Mouse (Mus musculus) heart, embryonic 15.5 days (tissue): Measurements from ENCODE around the gene Insl5. TPM values are rescaled to one million over a fixed set of nuclear protein-coding genes. Genes with fewer than 3 reads are reported as not detected.

ENCODE experiments used
- ATAC-seq: fragments of 200-750 bp; cut with Nextera tagmentation; replicated peaks from 2 replicates; pipeline ENCODE4 v1.8.0; 2017; ENCODE audit warnings: low read depth, moderate TSS enrichment; ENCODE audit not compliant: insufficient number of reproducible peaks, insufficient read depth, low FRiP score
- H3K27ac ChIP-seq: fragments of 300-500 bp; sonication (generic); 2 replicates; pipeline ENCODE4 v1.5.1; 2015; ENCODE audit warnings: mild to moderate bottlenecking, inconsistent platforms
- H3K27me3 ChIP-seq: fragments of 300-500 bp; sonication (generic); 2 replicates; pipeline ENCODE4 v1.6.1; 2015; ENCODE audit warnings: inconsistent platforms
- H3K36me3 ChIP-seq: fragments of 300-500 bp; sonication (generic); 2 replicates; pipeline ENCODE4 v1.6.1; 2015; ENCODE audit warnings: mild to moderate bottlenecking, inconsistent platforms
- H3K4me1 ChIP-seq: fragments of 300-500 bp; sonication (generic); replicated peaks from 2 replicates; pipeline ENCODE4 v1.6.1; 2015; ENCODE audit warnings: inconsistent platforms
- H3K4me2 ChIP-seq: fragments of 300-500 bp; sonication (generic); 2 replicates; pipeline ENCODE4 v1.6.1; 2015; ENCODE audit warnings: inconsistent platforms, mild to moderate bottlenecking, moderate library complexity
- H3K4me3 ChIP-seq: fragments of 300-500 bp; sonication (generic); 2 replicates; pipeline ENCODE4 v1.5.1; 2015; ENCODE audit warnings: mild to moderate bottlenecking, inconsistent platforms
- H3K9ac ChIP-seq: fragments of 300-500 bp; sonication (generic); 2 replicates; pipeline ENCODE4 v1.6.1; 2015; ENCODE audit warnings: mild to moderate bottlenecking, inconsistent platforms
- H3K9me3 ChIP-seq: fragments of 300-500 bp; sonication (generic); replicated peaks from 2 replicates; pipeline ENCODE4 v1.6.1; 2016; ENCODE audit warnings: inconsistent platforms
- WGBS: fragments of 180-500 bp; shearing (Covaris S2); methylation state at CpG from one replicate; pipeline ENCODE4 v1.1.7; 2015; ENCODE audit warnings: mixed read lengths; 5-methylcytosine and 5-hydroxymethylcytosine counted together
- polyA plus RNA-seq: library from polyadenylated mRNA; unstranded; fragments of >200 nt; fragmentation: Nextera tagmentation; extraction: Ambion mirVana; gene quantifications from 2 replicates; pipeline ENCODE4 v1.2.1, GENCODE M21; 2015

Gene Insl5
- polyA plus RNA-seq, result 1.1 TPM in 1 of 2 replicates, not detected in the other

DNA sequence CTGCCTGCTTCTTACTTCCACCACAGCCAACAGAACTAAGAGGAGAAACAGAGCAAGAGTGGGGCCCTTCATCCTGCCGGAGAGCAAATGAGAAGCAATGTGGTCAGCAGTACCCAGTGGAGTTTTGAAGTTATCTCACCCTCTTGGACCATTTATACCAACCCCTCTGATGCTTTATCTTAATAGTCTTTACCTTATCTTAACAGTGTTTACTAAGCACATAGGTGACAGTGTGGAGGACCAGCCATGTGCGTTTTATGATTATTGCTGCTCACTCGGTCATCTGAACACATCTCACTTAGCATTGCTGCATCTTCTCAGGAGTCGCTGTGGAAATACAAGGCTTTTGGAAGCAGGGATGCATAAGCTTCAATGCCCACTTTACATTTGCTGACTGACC is at the start of gene Insl5:
TSS of gene Insl5 (minus strand) at position 222 of the 400 bp plus-strand sequence.
- H3K36me3 ChIP-seq, result no peaks in the 10 kb centered on the region
- 70% methylated on average over 4 of the region's 4 CpGs for WGBS
- no peak within 1 kb of the TSS for H3K27ac ChIP-seq
- H3K4me2 ChIP-seq, result no peak within 1 kb of the TSS
- no peaks in the 10 kb centered on the region for H3K27me3 ChIP-seq
- no peak for ATAC-seq
- H3K9me3 ChIP-seq, result no peaks in the 10 kb centered on the region
- H3K9ac ChIP-seq, result no peak within 1 kb of the TSS
- no peaks in the 10 kb centered on the region for H3K4me1 ChIP-seq
- H3K4me3 ChIP-seq, result no peak within 1 kb of the TSS

DNA sequence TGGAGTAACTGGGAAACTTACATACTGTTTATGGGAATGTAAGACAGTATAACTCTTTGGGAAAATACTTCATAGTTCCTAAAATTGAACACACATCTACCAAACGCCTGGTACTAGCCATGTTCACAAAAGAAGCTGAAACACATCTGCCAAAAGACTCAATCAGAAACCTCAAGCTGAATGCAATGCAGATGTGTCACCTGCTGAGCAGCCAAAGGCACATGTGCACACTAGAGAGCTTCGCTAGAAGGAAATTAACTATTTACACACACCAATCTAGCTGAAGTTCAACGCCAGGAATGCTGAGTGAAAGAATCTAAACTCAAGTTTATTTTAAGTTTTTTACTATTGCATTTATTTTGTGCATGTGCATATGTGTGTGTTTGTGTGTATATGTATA is 44.0 kb upstream of the Insl5 start:
- Histone ChIP-seq H3K4me3 (no peak overlapping the region), H3K27ac (no peak overlapping the region), H3K4me2 (no peak overlapping the region), H3K9ac (no peak overlapping the region), H3K4me1 (no peaks in the 10 kb centered on the region), H3K36me3 (no peaks in the 10 kb centered on the region), H3K27me3 (no peaks in the 10 kb centered on the region), H3K9me3 (no peaks in the 10 kb centered on the region)
- WGBS, result 80% methylated on average over 3 of the region's 3 CpGs
- ATAC-seq, result no peak

GRCm38 (mm10) chr4:103067906-103068655 is 41.4 kb upstream of the Insl5 start:
- 81% methylated on average over 6 of the region's 6 CpGs for WGBS
- no peak overlapping the region for H3K4me3 ChIP-seq
- H3K9me3 ChIP-seq, result no peaks in the 10 kb centered on the region
- H3K36me3 ChIP-seq, result no peaks in the 10 kb centered on the region
- H3K9ac ChIP-seq, result no peak overlapping the region
- no peaks in the 10 kb centered on the region for H3K27me3 ChIP-seq
- no peak for ATAC-seq
- H3K4me2 ChIP-seq, result no peak overlapping the region
- H3K27ac ChIP-seq, result no peak overlapping the region
- no peaks in the 10 kb centered on the region for H3K4me1 ChIP-seq

- H3K4me1 ChIP-seq, result no peaks in the 10 kb centered on the region
- no peak overlapping the region for H3K9ac ChIP-seq
- H3K9me3 ChIP-seq, result no peaks in the 10 kb centered on the region
- H3K27me3 ChIP-seq, result no peaks in the 10 kb centered on the region
- WGBS, result 61% methylated on average over 5 of the region's 5 CpGs
- no peak for ATAC-seq
- no peak overlapping the region for H3K27ac ChIP-seq
- no peak overlapping the region for H3K4me3 ChIP-seq
- H3K4me2 ChIP-seq, result no peak overlapping the region
- no peaks in the 10 kb centered on the region for H3K36me3 ChIP-seq
These were observed 38.3 kb upstream of the Insl5 start for GRCm38 (mm10) chr4:103064976-103065375.

DNA sequence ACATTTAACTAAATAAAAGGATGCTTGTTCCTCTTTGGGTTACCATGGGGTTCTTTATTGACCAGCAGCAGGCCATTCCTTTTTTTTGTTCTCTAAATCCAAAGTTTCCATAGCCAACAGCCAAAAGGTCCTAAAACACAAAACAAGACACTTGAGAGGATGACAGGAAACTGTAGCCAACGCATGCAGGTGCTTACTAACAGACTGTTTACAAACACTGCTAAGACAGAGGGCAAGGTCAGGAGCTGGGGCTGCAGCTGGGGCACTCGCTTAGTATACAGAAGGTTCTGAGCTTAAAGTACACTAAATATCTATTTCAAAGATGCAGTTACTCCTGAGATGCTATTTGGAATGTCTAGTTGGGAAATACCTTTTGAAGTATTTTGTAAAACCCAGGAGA is 37.8 kb upstream of the Insl5 start:
- no peaks in the 10 kb centered on the region for H3K9me3 ChIP-seq
- no peak overlapping the region for H3K4me2 ChIP-seq
- WGBS, result 74% methylated on average over 2 of the region's 2 CpGs
- no peak overlapping the region for H3K4me3 ChIP-seq
- no peak overlapping the region for H3K27ac ChIP-seq
- H3K36me3 ChIP-seq, result no peaks in the 10 kb centered on the region
- no peak overlapping the region for H3K9ac ChIP-seq
- H3K27me3 ChIP-seq, result no peaks in the 10 kb centered on the region
- no peaks in the 10 kb centered on the region for H3K4me1 ChIP-seq
- ATAC-seq, result no peak

- Histone ChIP-seq H3K36me3 (no peaks in the 10 kb centered on the region), H3K4me3 (no peak overlapping the region), H3K4me1 (no peaks in the 10 kb centered on the region), H3K4me2 (no peak overlapping the region), H3K9ac (no peak overlapping the region), H3K27me3 (no peaks in the 10 kb centered on the region), H3K9me3 (no peaks in the 10 kb centered on the region), H3K27ac (no peak overlapping the region)
- WGBS, result 73% methylated on average over 5 of the region's 5 CpGs
- ATAC-seq, result no peak
These were observed 30.3 kb upstream of the Insl5 start for GRCm38 (mm10) chr4:103056909-103057308.

DNA sequence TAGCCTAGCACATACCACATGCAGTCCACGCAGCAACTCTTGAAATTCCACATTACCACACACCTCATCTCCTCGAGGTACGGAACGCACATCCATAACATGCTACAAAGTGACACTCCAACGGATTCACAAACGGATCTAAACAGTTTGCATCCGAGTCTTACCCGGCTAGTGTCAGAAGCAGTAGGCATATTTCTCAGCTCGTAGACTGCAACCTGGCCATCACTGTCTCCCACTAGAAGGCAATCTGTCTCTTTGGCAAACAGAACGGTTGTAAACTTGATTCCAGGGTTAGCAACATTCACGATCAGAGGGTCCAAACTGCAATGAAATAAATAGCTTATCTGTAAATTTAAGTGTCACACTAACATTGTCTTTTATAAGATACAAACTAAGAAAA is 21.4 kb upstream of the Insl5 start:
- 84% methylated on average over 11 of the region's 11 CpGs for WGBS
- no peaks in the 10 kb centered on the region for H3K36me3 ChIP-seq
- no peaks in the 10 kb centered on the region for H3K4me1 ChIP-seq
- H3K9me3 ChIP-seq, result no peaks in the 10 kb centered on the region
- no peak overlapping the region for H3K27ac ChIP-seq
- H3K4me2 ChIP-seq, result no peak overlapping the region
- H3K9ac ChIP-seq, result no peak overlapping the region
- no peak overlapping the region for H3K4me3 ChIP-seq
- no peak for ATAC-seq
- no peaks in the 10 kb centered on the region for H3K27me3 ChIP-seq

GRCm38 (mm10) chr4:103042997-103043396 is 16.4 kb upstream of the Insl5 start:
- Histone ChIP-seq H3K4me3 (no peak overlapping the region), H3K36me3 (no peaks in the 10 kb centered on the region), H3K9me3 (no peaks in the 10 kb centered on the region), H3K27ac (no peak overlapping the region), H3K9ac (no peak overlapping the region), H3K27me3 (no peaks in the 10 kb centered on the region), H3K4me1 (no peaks in the 10 kb centered on the region), H3K4me2 (no peak overlapping the region)
- 92% methylated on average over 11 of the region's 11 CpGs for WGBS
- no peak for ATAC-seq

DNA sequence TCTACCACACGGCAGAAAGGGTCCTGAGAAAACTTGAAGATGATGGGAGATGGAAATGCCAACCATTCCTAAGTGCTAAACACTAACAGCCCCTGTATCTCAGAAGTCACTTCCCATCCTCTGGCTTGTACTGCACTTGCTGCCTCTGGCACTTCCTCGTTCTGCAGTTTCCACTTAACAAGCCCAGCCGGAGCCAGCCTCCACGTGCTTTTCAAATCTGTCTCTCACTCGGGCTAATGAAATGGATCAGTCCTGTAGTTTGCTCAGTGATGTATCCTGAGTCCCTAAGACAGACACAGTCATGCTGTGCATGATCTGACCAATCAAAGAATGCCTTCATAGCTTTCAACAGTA is 13.2 kb upstream of the Insl5 start:
- H3K9me3 ChIP-seq, result no peaks in the 10 kb centered on the region
- no peaks in the 10 kb centered on the region for H3K27me3 ChIP-seq
- H3K27ac ChIP-seq, result no peak overlapping the region
- H3K4me2 ChIP-seq, result no peak overlapping the region
- no peak overlapping the region for H3K4me3 ChIP-seq
- H3K36me3 ChIP-seq, result no peaks in the 10 kb centered on the region
- no peaks in the 10 kb centered on the region for H3K4me1 ChIP-seq
- no peak overlapping the region for H3K9ac ChIP-seq
- no peak for ATAC-seq
- 40% methylated on average over 5 of the region's 5 CpGs for WGBS

GRCm38 (mm10) chr4:103039103-103039837 is 12.6 kb upstream of the Insl5 start:
- no peak for ATAC-seq
- Histone ChIP-seq H3K9ac (no peak overlapping the region), H3K27ac (no peak overlapping the region), H3K4me2 (no peak overlapping the region), H3K4me3 (no peak overlapping the region), H3K9me3 (no peaks in the 10 kb centered on the region), H3K4me1 (no peaks in the 10 kb centered on the region), H3K27me3 (no peaks in the 10 kb centered on the region), H3K36me3 (no peaks in the 10 kb centered on the region)
- WGBS, result 78% methylated on average over 14 of the region's 14 CpGs

DNA sequence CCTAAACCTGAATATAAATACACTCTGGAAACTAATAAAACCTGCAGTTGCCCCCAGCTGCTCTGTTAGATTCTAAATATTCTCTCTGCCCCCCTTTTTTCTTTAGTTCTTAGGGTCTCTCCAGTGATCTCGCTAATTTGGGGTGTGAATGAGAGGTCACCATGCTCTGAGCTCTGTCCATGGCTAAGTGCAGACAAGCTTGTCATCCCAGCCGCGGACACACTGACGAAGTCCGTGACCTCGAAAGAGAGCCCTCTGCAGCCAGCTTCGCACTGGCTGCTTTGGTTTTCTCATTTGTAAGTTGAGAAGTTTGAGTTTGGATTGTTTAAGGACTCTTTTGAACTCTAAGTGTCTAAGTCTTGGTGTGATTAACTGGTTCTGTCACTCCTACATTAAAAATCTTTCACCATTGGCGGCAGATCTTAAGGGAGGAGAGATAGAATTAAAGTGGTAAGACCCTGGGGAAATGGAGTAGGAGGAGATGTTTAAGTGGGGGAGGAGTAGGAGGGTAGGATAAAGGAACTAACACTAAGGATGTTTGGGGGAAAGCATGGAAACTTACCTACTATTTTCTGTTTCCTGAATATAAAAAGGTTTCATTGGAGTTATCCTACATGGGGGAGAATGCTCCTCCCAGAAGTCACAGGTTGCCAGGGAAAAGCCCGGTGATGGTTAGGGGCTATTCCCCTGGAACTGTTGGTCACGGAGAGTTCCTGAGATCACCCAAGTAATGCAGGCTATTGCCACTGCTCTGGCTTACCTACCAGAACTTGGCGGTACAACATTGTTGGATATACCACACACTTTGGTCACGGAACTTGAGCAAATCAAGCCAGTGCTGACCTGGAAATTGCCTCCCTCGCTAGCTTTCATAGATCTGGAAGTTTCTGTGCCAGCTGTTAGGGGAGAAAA is 1.8 kb upstream of the Insl5 start:
- H3K4me2 ChIP-seq, result no peak overlapping the region
- H3K27ac ChIP-seq, result no peak overlapping the region
- ATAC-seq, result no peak
- H3K4me3 ChIP-seq, result no peak overlapping the region
- H3K36me3 ChIP-seq, result no peaks in the 10 kb centered on the region
- no peak overlapping the region for H3K9ac ChIP-seq
- H3K4me1 ChIP-seq, result no peaks in the 10 kb centered on the region
- 51% methylated on average over 13 of the region's 13 CpGs for WGBS
- H3K27me3 ChIP-seq, result no peaks in the 10 kb centered on the region
- H3K9me3 ChIP-seq, result no peaks in the 10 kb centered on the region
